Mouse (Mus musculus): ENCODE measurements around the gene Pard3b. TPM values are rescaled to one million over a fixed set of nuclear protein-coding genes. Genes with fewer than 3 reads are reported as not detected.

Pard3b gene
- polyA plus RNA-seq, 1 experiment from 2014 or later: 19.3 TPM

- no peaks in the 10 kb centered on the region for H3K36me3 ChIP-seq
- H3K4me3 ChIP-seq: no peak overlapping the region
- no peaks in the 10 kb centered on the region for H3K9me3 ChIP-seq (replicated peaks)
- H3K27ac ChIP-seq: peak overlapping the region; percentile 48; the same call in 1 of the 2 replicates
- peaks cover 10% of the 10 kb centered on the region; the same call in 1 of the 2 replicates for H3K4me1 ChIP-seq
- no peaks in the 10 kb centered on the region for H3K27me3 ChIP-seq
- WGBS: 35% methylated on average over 7 of the region's 7 CpGs
- peak; percentile 68; the same call in 1 of the 2 replicates for ATAC-seq (ENCODE audit: low FRiP score)
- no peak overlapping the region for H3K4me2 ChIP-seq (replicated peaks)
- no peak overlapping the region for H3K9ac ChIP-seq
Measured at GRCm38 (mm10) chr1:62053167-62053638, 414.6 kb downstream of the Pard3b start.

- no peak overlapping the region for H3K9ac ChIP-seq
- no peak for ATAC-seq (ENCODE audit: low FRiP score)
- 82% methylated on average over 6 of the region's 6 CpGs for WGBS
- no peak overlapping the region for H3K4me2 ChIP-seq (replicated peaks)
- no peak overlapping the region for H3K27ac ChIP-seq
- no peaks in the 10 kb centered on the region for H3K27me3 ChIP-seq
- peaks cover 10% of the 10 kb centered on the region; the same call in 1 of the 2 replicates for H3K4me1 ChIP-seq
- H3K4me3 ChIP-seq: no peak overlapping the region
- H3K36me3 ChIP-seq: no peaks in the 10 kb centered on the region
- H3K9me3 ChIP-seq (replicated peaks): no peaks in the 10 kb centered on the region
Measured at GRCm38 (mm10) chr1:62055280-62055679, 416.7 kb downstream of the Pard3b start.

GRCm38 (mm10) chr1:62070617-62071016 is 432.0 kb downstream of the Pard3b start:
- Histone ChIP-seq H3K9ac (no peak overlapping the region), H3K36me3 (no peaks in the 10 kb centered on the region), H3K4me1 (no peaks in the 10 kb centered on the region), H3K4me3 (no peak overlapping the region), H3K27ac (no peak overlapping the region), H3K4me2 (replicated peaks) (no peak overlapping the region), H3K9me3 (replicated peaks) (peaks cover 6% of the 10 kb centered on the region; the same call in 1 of the 2 replicates), H3K27me3 (no peaks in the 10 kb centered on the region)
- WGBS: 79% methylated on average over 6 of the region's 6 CpGs
- ATAC-seq (ENCODE audit: low FRiP score): no peak

- ATAC-seq (ENCODE audit: low FRiP score): no peak
- Histone ChIP-seq H3K4me1 (no peaks in the 10 kb centered on the region), H3K9me3 (replicated peaks) (peaks cover 6% of the 10 kb centered on the region; the same call in 1 of the 2 replicates), H3K27ac (no peak overlapping the region), H3K36me3 (no peaks in the 10 kb centered on the region), H3K27me3 (no peaks in the 10 kb centered on the region), H3K9ac (no peak overlapping the region), H3K4me2 (replicated peaks) (no peak overlapping the region), H3K4me3 (no peak overlapping the region)
- 83% methylated on average over 7 of the region's 7 CpGs for WGBS
Measured at GRCm38 (mm10) chr1:62071139-62071538, 432.5 kb downstream of the Pard3b start.

- WGBS: 57% methylated on average over 3 of the region's 3 CpGs
- Histone ChIP-seq H3K9ac (no peak overlapping the region), H3K27ac (no peak overlapping the region), H3K9me3 (replicated peaks) (no peaks in the 10 kb centered on the region), H3K36me3 (no peaks in the 10 kb centered on the region), H3K4me3 (no peak overlapping the region), H3K27me3 (no peaks in the 10 kb centered on the region), H3K4me2 (replicated peaks) (no peak overlapping the region), H3K4me1 (no peaks in the 10 kb centered on the region)
- no peak for ATAC-seq (ENCODE audit: low FRiP score)
Measured at GRCm38 (mm10) chr1:62076171-62076570, 437.5 kb downstream of the Pard3b start.

- Histone ChIP-seq H3K27me3 (no peaks in the 10 kb centered on the region), H3K9me3 (replicated peaks) (no peaks in the 10 kb centered on the region), H3K27ac (no peak overlapping the region), H3K4me1 (no peaks in the 10 kb centered on the region), H3K9ac (no peak overlapping the region), H3K4me3 (no peak overlapping the region), H3K4me2 (replicated peaks) (no peak overlapping the region), H3K36me3 (no peaks in the 10 kb centered on the region)
- ATAC-seq (ENCODE audit: low FRiP score): no peak
- WGBS: 92% methylated on average over 4 of the region's 4 CpGs
Measured at GRCm38 (mm10) chr1:62081129-62081528, 442.5 kb downstream of the Pard3b start.

- Histone ChIP-seq H3K27ac (no peak overlapping the region), H3K9ac (no peak overlapping the region), H3K4me2 (replicated peaks) (no peak overlapping the region), H3K36me3 (no peaks in the 10 kb centered on the region), H3K9me3 (replicated peaks) (no peaks in the 10 kb centered on the region), H3K4me3 (no peak overlapping the region), H3K4me1 (no peaks in the 10 kb centered on the region; the same call in 1 of the 2 replicates), H3K27me3 (no peaks in the 10 kb centered on the region)
- WGBS: 60% methylated on average over 6 of the region's 6 CpGs
- no peak for ATAC-seq (ENCODE audit: low FRiP score)
Measured at GRCm38 (mm10) chr1:62085995-62086394, 447.4 kb downstream of the Pard3b start.

GRCm38 (mm10) chr1:62087464-62087863 is 448.8 kb downstream of the Pard3b start:
- ATAC-seq (ENCODE audit: low FRiP score): no peak
- Histone ChIP-seq H3K4me3 (no peak overlapping the region), H3K9me3 (replicated peaks) (no peaks in the 10 kb centered on the region), H3K4me1 (no peaks in the 10 kb centered on the region; the same call in 1 of the 2 replicates), H3K4me2 (replicated peaks) (peak overlapping the region; percentile 21), H3K27me3 (no peaks in the 10 kb centered on the region), H3K27ac (no peak overlapping the region), H3K9ac (no peak overlapping the region), H3K36me3 (no peaks in the 10 kb centered on the region)
- WGBS: 42% methylated on average over 10 of the region's 10 CpGs

- H3K36me3 ChIP-seq: no peaks in the 10 kb centered on the region
- 89% methylated on average over 7 of the region's 7 CpGs for WGBS
- H3K9ac ChIP-seq: no peak overlapping the region
- no peak overlapping the region for H3K27ac ChIP-seq
- no peaks in the 10 kb centered on the region for H3K4me1 ChIP-seq
- no peak overlapping the region for H3K4me3 ChIP-seq
- H3K27me3 ChIP-seq: no peaks in the 10 kb centered on the region
- no peaks in the 10 kb centered on the region for H3K9me3 ChIP-seq (replicated peaks)
- no peak overlapping the region for H3K4me2 ChIP-seq (replicated peaks)
- no peak for ATAC-seq (ENCODE audit: low FRiP score)
Measured at GRCm38 (mm10) chr1:62094885-62095284, 456.3 kb downstream of the Pard3b start.

- Histone ChIP-seq H3K4me1 (no peaks in the 10 kb centered on the region), H3K27ac (no peak overlapping the region), H3K4me3 (no peak overlapping the region), H3K9ac (no peak overlapping the region), H3K27me3 (no peaks in the 10 kb centered on the region), H3K4me2 (replicated peaks) (no peak overlapping the region), H3K36me3 (no peaks in the 10 kb centered on the region), H3K9me3 (replicated peaks) (no peaks in the 10 kb centered on the region)
- ATAC-seq (ENCODE audit: low FRiP score): no peak
- WGBS: 100% methylated on average over 1 of the region's 1 CpGs
Measured at GRCm38 (mm10) chr1:62122426-62122825, 483.8 kb downstream of the Pard3b start.

GRCm38 (mm10) chr1:62129186-62129585 is 490.6 kb downstream of the Pard3b start:
- H3K9ac ChIP-seq: no peak overlapping the region
- H3K4me2 ChIP-seq (replicated peaks): no peak overlapping the region
- H3K27ac ChIP-seq: no peak overlapping the region
- no peaks in the 10 kb centered on the region for H3K27me3 ChIP-seq
- no peak overlapping the region for H3K4me3 ChIP-seq
- no peak for ATAC-seq (ENCODE audit: low FRiP score)
- no peaks in the 10 kb centered on the region for H3K9me3 ChIP-seq (replicated peaks)
- H3K4me1 ChIP-seq: no peaks in the 10 kb centered on the region
- H3K36me3 ChIP-seq: no peaks in the 10 kb centered on the region
- WGBS: 95% methylated on average over 2 of the region's 2 CpGs

- Histone ChIP-seq H3K9ac (no peak overlapping the region), H3K4me1 (no peaks in the 10 kb centered on the region), H3K27ac (no peak overlapping the region), H3K27me3 (no peaks in the 10 kb centered on the region), H3K36me3 (no peaks in the 10 kb centered on the region), H3K4me2 (replicated peaks) (no peak overlapping the region), H3K4me3 (no peak overlapping the region), H3K9me3 (replicated peaks) (no peaks in the 10 kb centered on the region)
- no peak for ATAC-seq (ENCODE audit: low FRiP score)
- 77% methylated on average over 4 of the region's 4 CpGs for WGBS
Measured at GRCm38 (mm10) chr1:62148134-62148533, 509.5 kb downstream of the Pard3b start.

GRCm38 (mm10) chr1:62148786-62149185 is 510.2 kb downstream of the Pard3b start:
- WGBS: 92% methylated on average over 6 of the region's 6 CpGs
- ATAC-seq (ENCODE audit: low FRiP score): no peak
- Histone ChIP-seq H3K27ac (no peak overlapping the region), H3K4me2 (replicated peaks) (no peak overlapping the region), H3K9me3 (replicated peaks) (no peaks in the 10 kb centered on the region), H3K4me1 (no peaks in the 10 kb centered on the region), H3K36me3 (no peaks in the 10 kb centered on the region), H3K27me3 (no peaks in the 10 kb centered on the region), H3K9ac (no peak overlapping the region), H3K4me3 (no peak overlapping the region)

Measured in hindbrain, embryonic 12.5 days (tissue).